16 mouse cellular contexts compared by ENCODE assay signal in genomic region chr5:147442741-147443140, GRCm38 (mm10).
"Had no signal": no experiment of that assay in that cellular context is flagged by ENCODE, and none has a peak within 500 bp of the region (broad histone marks: within the 10 kb centered on the region; RNA-seq: fewer than 3 reads in every experiment).

No protein-coding gene starts in this region.

- H3K27ac ChIP-seq: midbrain, embryonic 15.5 days; neural tube, embryonic 12.5 days; neural tube, embryonic 15.5 days; stomach, embryonic 15.5 days had no signal

- H3K4me2 ChIP-seq: midbrain, embryonic 11.5 days; midbrain, embryonic 15.5 days; neural tube, embryonic 12.5 days; neural tube, embryonic 15.5 days; stomach, embryonic 15.5 days had no signal

- DNase-seq: kidney, adult 11 months; kidney, adult 9 months; kidney, postnatal 14 days; kidney, postnatal 4 days; lung, adult 2 months; lung, postnatal 14 days; lung, postnatal 4 days; right cerebral cortex, adult 18-20 months; right cerebral cortex, postnatal 25 days; spleen, adult 18-20 months; thymus, postnatal 25 days had no signal

- ATAC-seq: midbrain, embryonic 15.5 days had no signal

- H3K4me3 ChIP-seq: midbrain, embryonic 15.5 days; neural tube, embryonic 12.5 days; neural tube, embryonic 15.5 days; stomach, embryonic 15.5 days had no signal

- H3K36me3 ChIP-seq: midbrain, embryonic 15.5 days; neural tube, embryonic 12.5 days; neural tube, embryonic 15.5 days; stomach, embryonic 15.5 days had no signal

- H3K27me3 ChIP-seq: midbrain, embryonic 15.5 days; neural tube, embryonic 12.5 days; neural tube, embryonic 15.5 days; stomach, embryonic 15.5 days had no signal

- H3K4me1 ChIP-seq: neural tube, embryonic 12.5 days had no signal

- H3K9ac ChIP-seq: midbrain, embryonic 15.5 days; neural tube, embryonic 12.5 days; neural tube, embryonic 15.5 days; stomach, embryonic 15.5 days had no signal

- H3K9me3 ChIP-seq: midbrain, embryonic 15.5 days; neural tube, embryonic 12.5 days; neural tube, embryonic 15.5 days; stomach, embryonic 15.5 days had no signal
